Comparison of ENCODE assay signal across 10 mouse cellular contexts in genomic region chr6:55461141-55461540, GRCm38 (mm10). TPM values are rescaled to one million over a fixed set of nuclear protein-coding genes. Genes with fewer than 3 reads are reported as not detected.
A peak's percentile ranks its signal among the peaks of the same experiment; 100 is the strongest.
DNase-seq lines count a peak whose midpoint lies in the region; ATAC-seq and TF ChIP-seq lines count a peak whose summit lies in the region.
"Had no signal": no experiment of that assay in that cellular context is flagged by ENCODE, and none has a peak within 500 bp of the region (broad histone marks: within the 10 kb centered on the region; RNA-seq: fewer than 3 reads in every experiment).

No protein-coding gene starts in this region.

- H3K9me3 ChIP-seq in kidney, postnatal 0 days (replicated peaks; ENCODE audit: low read length) = no peaks in the 10 kb centered on the region
- no peaks in the 10 kb centered on the region for H3K9me3 ChIP-seq in kidney, embryonic 15.5 days (replicated peaks)
- H3K9me3 ChIP-seq in forebrain, embryonic 13.5 days (replicated peaks) = no peaks in the 10 kb centered on the region
- H3K9me3 ChIP-seq in limb, embryonic 10.5 days (replicated peaks) = no peaks in the 10 kb centered on the region
- H3K9me3 ChIP-seq: embryonic facial prominence, embryonic 12.5 days; neural tube, embryonic 13.5 days had no signal

- H3K4me3 ChIP-seq in kidney, postnatal 0 days (replicated peaks; ENCODE audit: low read depth, low read length) = no peak overlapping the region
- H3K4me3 ChIP-seq in kidney, embryonic 15.5 days (replicated peaks) = no peak overlapping the region
- no peak overlapping the region for H3K4me3 ChIP-seq in bone marrow macrophage, adult 2 months (ENCODE audit: insufficient read depth, low read length)
- H3K4me3 ChIP-seq in forebrain, embryonic 13.5 days = no peak overlapping the region
- no peak overlapping the region for H3K4me3 ChIP-seq in limb, embryonic 10.5 days
- H3K4me3 ChIP-seq: embryonic facial prominence, embryonic 12.5 days; neural tube, embryonic 13.5 days had no signal

- TF ChIP-seq POLR2A in bone marrow macrophage, adult 2 months (IDR thresholded peaks at IDR 0.05; ENCODE audit: borderline replicate concordance, low read depth, low read length) = no peak

- H3K27ac ChIP-seq in kidney, postnatal 0 days = no peak overlapping the region
- no peak overlapping the region for H3K27ac ChIP-seq in kidney, embryonic 15.5 days
- no peak overlapping the region for H3K27ac ChIP-seq in bone marrow macrophage, adult 2 months (ENCODE audit: insufficient read depth, low read depth, low read length)
- no peak overlapping the region for H3K27ac ChIP-seq in forebrain, embryonic 13.5 days
- H3K27ac ChIP-seq in limb, embryonic 10.5 days = no peak overlapping the region
- H3K27ac ChIP-seq: embryonic facial prominence, embryonic 12.5 days; neural tube, embryonic 13.5 days had no signal

- H3K4me2 ChIP-seq in kidney, postnatal 0 days (ENCODE audit: low read length) = no peak overlapping the region
- H3K4me2 ChIP-seq in kidney, embryonic 15.5 days = no peak overlapping the region
- H3K4me2 ChIP-seq in forebrain, embryonic 13.5 days = no peak overlapping the region
- H3K4me2 ChIP-seq: embryonic facial prominence, embryonic 12.5 days; neural tube, embryonic 13.5 days had no signal

- peak; percentile 61 for TF ChIP-seq CTCF in kidney, postnatal 0 days (IDR thresholded peaks at IDR 0.05; ENCODE audit: low read depth)
- TF ChIP-seq CTCF in bone marrow macrophage, adult 2 months (IDR thresholded peaks at IDR 0.05; ENCODE audit: low read depth, low read length) = peak; percentile 52; the same call in 1 of the 2 replicates

- no peaks in the 10 kb centered on the region for H3K27me3 ChIP-seq in kidney, postnatal 0 days (ENCODE audit: insufficient read depth, low read length)
- 0 out of 2 replicates have a peak, but pooled peaks cover 9% of the 10 kb centered on the region for H3K27me3 ChIP-seq in kidney, embryonic 15.5 days
- H3K27me3 ChIP-seq in forebrain, embryonic 13.5 days = no peaks in the 10 kb centered on the region
- peaks cover 3% of the 10 kb centered on the region; the same call in 1 of the 2 replicates for H3K27me3 ChIP-seq in limb, embryonic 10.5 days (ENCODE audit: low read depth, poor library complexity, severe bottlenecking)
- H3K27me3 ChIP-seq: embryonic facial prominence, embryonic 12.5 days; neural tube, embryonic 13.5 days had no signal

- no peak for ATAC-seq in kidney, postnatal 0 days (replicated peaks; ENCODE audit: low FRiP score, low read depth)
- no peak for ATAC-seq in kidney, embryonic 15.5 days (replicated peaks; ENCODE audit: low FRiP score)
- no peak for ATAC-seq in forebrain, embryonic 13.5 days

- no peak for DNase-seq in kidney, postnatal 0 days (ENCODE audit: low spot score)
- DNase-seq in ES-CJ7 (ENCODE audit: low read depth, low spot score) = peak; percentile 43
- peak; percentile 29 for DNase-seq in lung, postnatal 25 days (ENCODE audit: low spot score)
- DNase-seq in urinary bladder, adult 2 months (ENCODE audit: low spot score) = no peak
- DNase-seq in limb, embryonic 10.5 days (ENCODE audit: low spot score) = no peak

- H3K36me3 ChIP-seq in kidney, postnatal 0 days (ENCODE audit: insufficient read depth, low read length) = no peaks in the 10 kb centered on the region
- H3K36me3 ChIP-seq in kidney, embryonic 15.5 days = no peaks in the 10 kb centered on the region
- peaks cover 29% of the 10 kb centered on the region for H3K36me3 ChIP-seq in forebrain, embryonic 13.5 days (ENCODE audit: poor library complexity, severe bottlenecking)
- H3K36me3 ChIP-seq in limb, embryonic 10.5 days = no peaks in the 10 kb centered on the region
- H3K36me3 ChIP-seq: embryonic facial prominence, embryonic 12.5 days had no signal

- 68% methylated on average over 5 of the region's 5 CpGs for WGBS in kidney, postnatal 0 days
- 66% methylated on average over 5 of the region's 5 CpGs for WGBS in kidney, embryonic 15.5 days
- 75% methylated on average over 5 of the region's 5 CpGs for WGBS in forebrain, embryonic 13.5 days
- 68% methylated on average over 5 of the region's 5 CpGs for WGBS in limb, embryonic 10.5 days

- no peak overlapping the region for H3K9ac ChIP-seq in kidney, postnatal 0 days (ENCODE audit: low read depth, low read length)
- H3K9ac ChIP-seq in kidney, embryonic 15.5 days = no peak overlapping the region
- no peak overlapping the region for H3K9ac ChIP-seq in forebrain, embryonic 13.5 days
- H3K9ac ChIP-seq: embryonic facial prominence, embryonic 12.5 days; neural tube, embryonic 13.5 days had no signal

- no peaks in the 10 kb centered on the region for H3K4me1 ChIP-seq in kidney, postnatal 0 days (replicated peaks; ENCODE audit: insufficient read depth, low read length)
- no peaks in the 10 kb centered on the region for H3K4me1 ChIP-seq in kidney, embryonic 15.5 days
- no peaks in the 10 kb centered on the region for H3K4me1 ChIP-seq in bone marrow macrophage, adult 2 months (ENCODE audit: control insufficient read depth, insufficient read depth, low read length)
- H3K4me1 ChIP-seq in forebrain, embryonic 13.5 days = peaks cover 46% of the 10 kb centered on the region
- peaks cover 2% of the 10 kb centered on the region; the same call in 1 of the 2 replicates for H3K4me1 ChIP-seq in limb, embryonic 10.5 days
- H3K4me1 ChIP-seq: embryonic facial prominence, embryonic 12.5 days had no signal

RNA-seq across cellular contexts. Expression of gene Adcyap1r1, which starts 9.4 kb away (rescaled TPM):
- 1.2 TPM in 2 replicates for polyA plus RNA-seq in kidney, postnatal 0 days (2015; fragmentation: Nextera tagmentation; extraction: Ambion mirVana)
- polyA plus RNA-seq in kidney, embryonic 15.5 days (2015; fragmentation: Nextera tagmentation; extraction: Ambion mirVana) = 3.1 and 3.4 TPM in 2 replicates
- polyA plus RNA-seq in bone marrow macrophage, adult 2 months (2012; ENCODE audit: insufficient read depth, insufficient read length, missing spikeins) = not detected in 2 replicates
- polyA plus RNA-seq in urinary bladder, adult 2 months (2012; rRNA removed) = 5.8 and 8.6 TPM in 2 replicates
- 18.6 and 21.6 TPM in 2 replicates for polyA plus RNA-seq in forebrain, embryonic 13.5 days (2015; fragmentation: Nextera tagmentation; extraction: Ambion mirVana)
- 0.83 and 0.90 TPM in 2 replicates for polyA plus RNA-seq in limb, embryonic 10.5 days (2016; fragmentation: Nextera tagmentation; extraction: Ambion mirVana)

Comparison
In these comparisons a context has a peak if more than half of its experiments do, and no peak if none do; other contexts are left out.
1. DNase-seq: peak in ES-CJ7 (single experiment) and lung, postnatal 25 days (single experiment); none in kidney, postnatal 0 days (single experiment), urinary bladder, adult 2 months (single experiment) and limb, embryonic 10.5 days (single experiment).